Mouse (Mus musculus): ENCODE data around the gene Coil.
A peak's percentile ranks its signal among the peaks of the same experiment; 100 is the strongest.
"Not testable (repeated sequence)": the region's sequence is repeated elsewhere in the genome, so short reads cannot be mapped to it uniquely, and the experiment has no call there.

Coil gene

GRCm38 (mm10) chr11:88973776-88974701 is 4.0 kb downstream of the Coil start:
- peak; percentile 91 for DNase-seq (ENCODE audit: low spot score)

GRCm38 (mm10) chr11:88976320-88976719 is 6.3 kb downstream of the Coil start:
- no peak for DNase-seq (ENCODE audit: low spot score)

- DNase-seq (ENCODE audit: low spot score): no peak
Observed at GRCm38 (mm10) chr11:88977188-88977587, 7.1 kb downstream of the Coil start.

- no peak for DNase-seq (ENCODE audit: low spot score)
Observed at GRCm38 (mm10) chr11:88981337-88981736, 11.3 kb downstream of the Coil start.

- no peak for DNase-seq (ENCODE audit: low spot score)
Observed at GRCm38 (mm10) chr11:88986616-88987015, 16.6 kb downstream of the Coil start.

GRCm38 (mm10) chr11:88988956-88989355 is 18.9 kb downstream of the Coil start:
- no peak for DNase-seq (ENCODE audit: low spot score)

- DNase-seq (ENCODE audit: low spot score): no peak
Observed at GRCm38 (mm10) chr11:88989530-88989929, 19.5 kb downstream of the Coil start.

GRCm38 (mm10) chr11:88993186-88993585 is 23.1 kb downstream of the Coil start:
- DNase-seq (ENCODE audit: low spot score): no peak

GRCm38 (mm10) chr11:88993625-88994024 is 23.6 kb downstream of the Coil start:
- DNase-seq (ENCODE audit: low spot score): peak; percentile 47

- DNase-seq (ENCODE audit: low spot score): no peak
Observed at GRCm38 (mm10) chr11:88994492-88994891, 24.4 kb downstream of the Coil start.

GRCm38 (mm10) chr11:88995616-88996015 is 25.6 kb downstream of the Coil start:
- no peak for DNase-seq (ENCODE audit: low spot score)

- DNase-seq (ENCODE audit: low spot score): no peak
Observed at GRCm38 (mm10) chr11:88996427-88996826, 26.4 kb downstream of the Coil start.

GRCm38 (mm10) chr11:88997343-88997742 is 27.3 kb downstream of the Coil start:
- DNase-seq (ENCODE audit: low spot score): not testable (repeated sequence)

- DNase-seq (ENCODE audit: low spot score): no peak
Observed at GRCm38 (mm10) chr11:88998406-88998805, 28.4 kb downstream of the Coil start.

- peak; percentile 84 for DNase-seq (ENCODE audit: low spot score)
Observed at GRCm38 (mm10) chr11:88998974-88999722, 29.1 kb downstream of the Coil start, which contains the start of gene Trim25. TSS of gene Trim25 (plus strand) at chr11:88999376.

- DNase-seq (ENCODE audit: low spot score): peak; percentile 18
Observed at GRCm38 (mm10) chr11:88999723-89000526, 29.9 kb downstream of the Coil start.

- DNase-seq (ENCODE audit: low spot score): no peak
Observed at GRCm38 (mm10) chr11:89000527-89000819, 30.4 kb downstream of the Coil start.

- DNase-seq (ENCODE audit: low spot score): no peak
Observed at GRCm38 (mm10) chr11:89001569-89001968, 31.5 kb downstream of the Coil start.

GRCm38 (mm10) chr11:89002068-89002467 is 32.0 kb downstream of the Coil start:
- DNase-seq (ENCODE audit: low spot score): no peak

GRCm38 (mm10) chr11:89002621-89003020 is 32.6 kb downstream of the Coil start:
- no peak for DNase-seq (ENCODE audit: low spot score)

- DNase-seq (ENCODE audit: low spot score): no peak
Observed at GRCm38 (mm10) chr11:89003078-89003477, 33.0 kb downstream of the Coil start.

GRCm38 (mm10) chr11:89003726-89004125 is 33.7 kb downstream of the Coil start:
- no peak for DNase-seq (ENCODE audit: low spot score)
